Mouse (Mus musculus): Measurements from ENCODE around the gene Patj. TPM values are rescaled to one million over a fixed set of nuclear protein-coding genes. Genes with fewer than 3 reads are reported as not detected.
"Not testable (repeated sequence)": the region's sequence is repeated elsewhere in the genome, so short reads cannot be mapped to it uniquely, and the experiment has no call there.

Patj gene
- polyA plus RNA-seq, 1 experiment from 2014 or later, result 20.0 TPM

DNA sequence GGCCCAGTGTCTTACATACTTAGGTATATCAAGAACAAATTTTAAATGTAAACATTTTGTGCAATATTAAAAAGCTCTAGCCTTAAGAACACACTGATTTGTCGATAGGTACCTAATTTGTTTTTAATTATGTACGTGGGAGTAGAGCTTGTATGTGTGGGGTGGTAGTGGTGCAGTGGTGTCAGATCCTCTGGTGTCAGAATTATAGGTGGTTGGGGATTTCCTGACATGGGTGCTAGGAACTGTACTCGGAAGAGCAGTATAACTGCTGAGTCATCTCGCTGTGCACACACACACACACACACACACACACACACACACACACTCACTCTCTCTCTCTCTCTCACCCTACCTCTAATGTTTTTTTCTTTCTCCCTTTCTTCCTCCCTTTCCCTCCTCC is 12.9 kb downstream of the Patj start:
- 96% methylated on average over 4 of the region's 4 CpGs for whole genome bisulfite sequencing
- Histone ChIP-seq H3K9me3 (replicated peaks) (no peaks in the 10 kb centered on the region), H3K27me3 (ENCODE audit: low read depth, poor library complexity, severe bottlenecking) (no peaks in the 10 kb centered on the region), H3K27ac (no peak overlapping the region), H3K4me3 (no peak overlapping the region), H3K36me3 (peaks cover 10% of the 10 kb centered on the region; the same call in 1 of the 2 replicates), H3K4me1 (no peaks in the 10 kb centered on the region)
- DNase-seq (ENCODE audit: low spot score), result no peak

DNA sequence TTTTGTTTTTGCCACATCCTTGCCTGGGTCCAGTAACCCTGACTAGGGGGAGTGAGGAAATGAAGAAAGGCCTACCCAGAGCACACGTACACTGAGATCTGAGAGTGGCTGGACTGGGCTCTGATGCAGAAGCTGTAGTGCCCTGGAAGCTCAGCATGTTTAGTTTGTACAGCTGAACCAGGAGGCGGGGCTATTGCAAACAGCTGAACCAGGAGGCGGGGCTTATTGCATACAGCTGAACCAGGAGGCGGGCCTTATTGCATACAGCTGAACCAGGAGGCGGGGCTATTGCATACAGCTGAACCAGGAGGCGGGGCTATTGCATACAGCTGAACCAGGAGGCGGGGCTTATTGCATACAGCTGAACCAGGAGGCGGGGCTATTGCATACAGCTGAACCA is 19.6 kb downstream of the Patj start:
- H3K9me3 ChIP-seq (replicated peaks); H3K27ac ChIP-seq; H3K4me3 ChIP-seq; H3K27me3 ChIP-seq (ENCODE audit: low read depth, poor library complexity, severe bottlenecking); H3K4me1 ChIP-seq; DNase-seq (ENCODE audit: low spot score): not testable (repeated sequence)
- 93% methylated on average over 8 of the region's 8 CpGs for WGBS
- peaks cover 18% of the 10 kb centered on the region for H3K36me3 ChIP-seq

DNA sequence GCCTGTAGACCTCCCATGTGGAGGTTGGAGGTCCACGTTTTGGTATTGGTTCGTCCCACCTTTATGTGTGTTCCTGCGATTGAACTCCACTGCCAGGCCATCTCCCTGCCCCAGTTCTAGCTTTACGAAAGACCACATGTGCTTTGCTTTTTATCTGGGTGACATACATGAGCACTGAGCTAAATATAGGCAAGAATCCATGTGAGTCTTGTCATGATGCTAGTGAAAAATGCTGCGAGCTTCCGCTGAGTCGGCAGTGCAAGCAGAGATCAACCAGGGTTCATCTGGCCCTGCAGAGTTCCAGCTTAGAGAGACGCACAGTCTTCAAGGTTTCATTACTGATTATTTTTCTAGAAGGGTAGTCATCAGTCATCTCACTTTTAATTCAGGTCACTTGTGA is 32.8 kb downstream of the Patj start:
- no peak overlapping the region for H3K27ac ChIP-seq
- H3K27me3 ChIP-seq (ENCODE audit: low read depth, poor library complexity, severe bottlenecking), result no peaks in the 10 kb centered on the region
- no peaks in the 10 kb centered on the region for H3K9me3 ChIP-seq (replicated peaks)
- no peak for DNase-seq (ENCODE audit: low spot score)
- no peak overlapping the region for H3K4me3 ChIP-seq
- peaks cover 18% of the 10 kb centered on the region; the same call in 1 of the 2 replicates for H3K36me3 ChIP-seq
- H3K4me1 ChIP-seq, result peaks cover 3% of the 10 kb centered on the region; the same call in 1 of the 2 replicates
- 91% methylated on average over 8 of the region's 8 CpGs for WGBS

DNA sequence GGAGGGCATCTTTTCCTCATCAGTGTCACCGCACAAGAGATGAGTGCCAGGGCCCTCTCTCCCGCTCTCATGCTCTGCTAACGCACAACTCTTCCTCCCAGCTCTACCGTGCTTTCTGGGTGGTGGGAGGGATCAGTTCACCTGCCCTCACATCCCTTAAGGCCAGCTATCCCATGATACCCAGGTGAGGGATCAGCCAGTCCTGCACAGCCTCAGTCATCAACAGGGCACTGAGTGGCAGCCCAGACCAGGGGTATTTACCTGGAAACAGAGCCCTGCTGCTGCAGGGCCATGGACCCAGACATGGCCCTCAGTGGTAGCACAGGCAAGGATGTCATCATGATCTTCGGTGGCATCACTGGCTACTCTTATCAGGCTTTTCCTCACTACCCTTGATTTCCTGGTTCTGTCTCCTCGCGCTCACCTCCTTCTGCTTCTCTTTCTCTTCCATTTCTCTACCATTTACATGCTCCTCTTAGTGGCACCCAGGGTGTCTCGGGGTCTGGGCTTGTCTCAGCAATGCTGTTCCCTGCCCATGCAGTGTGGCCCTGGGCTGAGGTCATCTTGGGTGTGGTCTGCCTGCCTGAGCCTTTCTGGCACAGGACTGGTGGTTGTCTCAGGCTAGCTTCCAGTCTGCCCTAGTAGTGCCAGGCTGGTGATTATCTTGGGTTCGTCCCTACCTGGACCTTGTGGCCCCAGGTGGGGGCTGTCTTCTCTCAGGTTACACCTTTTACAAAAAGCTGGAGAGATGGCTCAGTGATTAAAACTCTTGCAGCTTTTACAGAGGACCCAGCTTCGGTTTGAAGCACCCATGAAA is 40.3 kb downstream of the Patj start:
- no peaks in the 10 kb centered on the region for H3K27me3 ChIP-seq (ENCODE audit: low read depth, poor library complexity, severe bottlenecking)
- no peak overlapping the region for H3K27ac ChIP-seq
- H3K9me3 ChIP-seq (replicated peaks), result no peaks in the 10 kb centered on the region
- 0 out of 2 replicates have a peak, but pooled peaks cover 11% of the 10 kb centered on the region for H3K36me3 ChIP-seq
- 92% methylated on average over 10 of the region's 10 CpGs for WGBS
- no peak overlapping the region for H3K4me3 ChIP-seq
- no peak for DNase-seq (ENCODE audit: low spot score)
- peaks cover 25% of the 10 kb centered on the region for H3K4me1 ChIP-seq

DNA sequence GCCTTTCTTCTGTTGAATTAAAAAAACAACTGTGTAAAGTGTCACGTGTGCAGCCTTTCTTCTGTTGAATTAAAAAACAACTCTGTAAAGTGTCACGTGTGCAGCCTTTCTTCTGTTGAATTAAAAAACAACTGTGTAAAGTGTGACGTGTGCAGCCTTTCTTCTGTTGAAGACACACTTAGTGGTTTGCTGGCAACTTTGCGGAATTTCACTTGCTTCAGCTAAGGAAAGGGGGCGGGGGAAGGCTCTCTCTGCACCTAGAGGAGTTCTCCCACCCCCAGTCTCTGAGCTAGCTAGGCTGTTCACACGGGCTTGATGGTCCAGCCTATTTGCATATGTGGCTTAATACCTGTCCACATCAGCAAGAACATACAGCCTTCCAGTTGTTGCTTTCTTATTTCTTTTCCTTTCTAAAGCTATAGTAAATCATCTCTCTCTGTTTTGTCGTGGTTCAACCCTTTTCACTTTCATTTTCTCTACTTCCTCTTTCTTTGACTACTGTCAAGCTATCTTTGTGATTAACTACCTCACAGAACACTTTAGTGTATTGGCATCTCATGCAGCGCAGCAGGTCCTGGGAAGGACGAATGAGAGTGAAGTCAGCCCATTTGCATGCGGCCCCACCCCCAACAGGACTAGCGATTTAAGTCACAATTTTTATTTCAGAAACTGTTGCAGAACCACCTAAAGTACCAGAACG is 41.2 kb downstream of the Patj start:
- no peaks in the 10 kb centered on the region for H3K27me3 ChIP-seq (ENCODE audit: low read depth, poor library complexity, severe bottlenecking)
- H3K36me3 ChIP-seq, result 0 out of 2 replicates have a peak, but pooled peaks cover 6% of the 10 kb centered on the region
- no peak overlapping the region for H3K4me3 ChIP-seq
- WGBS, result 79% methylated on average over 12 of the region's 12 CpGs
- no peaks in the 10 kb centered on the region for H3K9me3 ChIP-seq (replicated peaks)
- no peak overlapping the region for H3K27ac ChIP-seq
- no peak for DNase-seq (ENCODE audit: low spot score)
- H3K4me1 ChIP-seq, result peaks cover 25% of the 10 kb centered on the region

DNA sequence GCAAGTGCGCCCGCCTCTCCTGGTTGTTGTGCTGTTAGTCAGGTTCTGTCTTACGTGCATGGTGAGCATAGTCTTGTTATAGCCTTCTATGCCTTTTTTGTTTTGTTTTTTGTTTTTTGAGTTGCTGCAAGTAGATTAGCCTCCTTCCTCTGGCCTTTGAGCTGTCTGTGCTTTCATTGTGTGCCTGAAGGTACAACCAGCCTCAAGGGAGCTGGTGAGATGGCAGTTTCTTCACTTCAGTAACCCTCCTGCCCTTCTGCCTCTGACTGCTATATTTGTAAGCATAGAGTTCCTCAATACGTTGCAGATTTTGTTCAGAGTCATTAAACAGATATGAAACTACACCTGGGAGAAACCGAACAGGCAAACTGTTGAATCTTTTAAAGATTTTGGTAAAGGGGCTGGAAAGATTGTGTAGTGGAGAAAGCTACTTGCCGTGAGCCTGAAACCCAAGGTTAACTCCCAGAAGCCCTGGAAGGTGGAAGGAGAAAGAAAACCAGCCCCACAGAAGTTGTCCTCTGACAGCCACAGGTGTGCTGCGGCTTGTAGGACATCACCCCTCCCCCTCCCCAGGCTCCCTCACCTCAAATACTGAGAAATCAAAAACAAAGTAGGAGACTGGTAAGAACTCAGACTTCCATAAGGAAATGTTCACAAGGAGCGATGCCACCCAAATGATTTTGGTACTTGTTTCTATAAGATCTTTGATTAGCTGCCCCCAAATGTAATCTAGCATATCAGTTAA is 43.8 kb downstream of the Patj start:
- Histone ChIP-seq H3K27me3 (ENCODE audit: low read depth, poor library complexity, severe bottlenecking) (no peaks in the 10 kb centered on the region), H3K4me3 (no peak overlapping the region), H3K36me3 (no peaks in the 10 kb centered on the region), H3K27ac (no peak overlapping the region), H3K9me3 (replicated peaks) (no peaks in the 10 kb centered on the region), H3K4me1 (peaks cover 25% of the 10 kb centered on the region)
- DNase-seq (ENCODE audit: low spot score), result no peak
- WGBS, result 89% methylated on average over 8 of the region's 8 CpGs

DNA sequence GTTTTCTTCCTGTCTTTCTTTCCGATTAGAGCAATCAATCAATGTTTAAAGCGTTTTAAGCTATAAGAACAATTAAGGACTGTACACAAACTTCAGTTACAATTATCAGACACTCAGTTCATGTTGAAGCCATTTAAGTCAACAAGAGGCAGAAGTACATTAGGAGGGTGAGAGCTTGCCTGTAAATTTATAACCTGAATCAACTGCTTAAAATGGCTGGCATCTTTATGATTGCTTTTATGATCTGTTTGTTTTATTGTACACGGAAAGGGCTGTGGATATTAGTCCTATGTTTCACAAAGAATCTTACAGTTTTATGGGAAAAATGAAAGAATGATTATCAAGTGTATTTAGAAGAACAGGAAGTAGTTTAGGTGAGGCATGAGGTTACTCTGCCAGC is 45.7 kb downstream of the Patj start:
- WGBS, result 62% methylated on average over 3 of the region's 3 CpGs
- Histone ChIP-seq H3K4me1 (peaks cover 22% of the 10 kb centered on the region), H3K27me3 (ENCODE audit: low read depth, poor library complexity, severe bottlenecking) (no peaks in the 10 kb centered on the region), H3K27ac (no peak overlapping the region), H3K36me3 (no peaks in the 10 kb centered on the region), H3K9me3 (replicated peaks) (no peaks in the 10 kb centered on the region), H3K4me3 (no peak overlapping the region)
- DNase-seq (ENCODE audit: low spot score), result no peak

DNA sequence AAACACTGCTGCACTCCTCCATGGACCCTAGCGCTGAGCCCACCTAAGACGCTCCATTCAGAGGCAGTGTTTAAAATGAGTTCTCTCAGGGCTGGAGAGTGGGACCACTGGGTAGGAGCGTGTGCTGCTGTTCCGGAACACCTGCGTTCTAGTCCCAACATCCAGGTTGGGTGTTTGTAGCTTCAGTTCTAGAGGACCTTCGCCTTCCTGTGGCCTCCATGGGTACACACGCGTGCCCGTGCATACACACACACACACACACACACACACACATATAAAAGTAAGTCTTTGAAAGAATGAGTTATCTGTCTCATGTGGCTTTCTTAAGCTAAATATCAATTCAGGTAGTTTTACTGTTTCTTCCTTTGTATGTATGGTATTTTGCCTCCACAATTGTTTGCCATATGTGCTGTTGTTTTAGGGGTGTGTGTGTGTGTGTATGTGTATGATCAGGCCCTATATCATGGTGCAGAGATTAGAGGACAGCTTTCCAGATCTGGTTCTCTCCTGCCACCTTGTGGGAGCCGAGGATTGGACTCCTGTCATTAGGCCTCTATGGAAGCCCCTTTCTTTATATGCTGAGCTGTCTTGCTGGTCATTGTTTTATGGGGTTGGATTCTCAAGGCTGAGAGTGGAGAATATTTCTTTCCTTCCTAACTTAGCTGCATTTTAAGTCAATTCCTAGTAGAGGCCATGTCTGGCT is 49.0 kb downstream of the Patj start:
- H3K4me1 ChIP-seq, result peaks cover 13% of the 10 kb centered on the region
- peak; percentile 57 for DNase-seq (ENCODE audit: low spot score)
- H3K27ac ChIP-seq, result no peak overlapping the region
- no peaks in the 10 kb centered on the region for H3K36me3 ChIP-seq
- H3K27me3 ChIP-seq (ENCODE audit: low read depth, poor library complexity, severe bottlenecking), result no peaks in the 10 kb centered on the region
- 91% methylated on average over 10 of the region's 10 CpGs for WGBS
- H3K9me3 ChIP-seq (replicated peaks), result no peaks in the 10 kb centered on the region
- no peak overlapping the region for H3K4me3 ChIP-seq

DNA sequence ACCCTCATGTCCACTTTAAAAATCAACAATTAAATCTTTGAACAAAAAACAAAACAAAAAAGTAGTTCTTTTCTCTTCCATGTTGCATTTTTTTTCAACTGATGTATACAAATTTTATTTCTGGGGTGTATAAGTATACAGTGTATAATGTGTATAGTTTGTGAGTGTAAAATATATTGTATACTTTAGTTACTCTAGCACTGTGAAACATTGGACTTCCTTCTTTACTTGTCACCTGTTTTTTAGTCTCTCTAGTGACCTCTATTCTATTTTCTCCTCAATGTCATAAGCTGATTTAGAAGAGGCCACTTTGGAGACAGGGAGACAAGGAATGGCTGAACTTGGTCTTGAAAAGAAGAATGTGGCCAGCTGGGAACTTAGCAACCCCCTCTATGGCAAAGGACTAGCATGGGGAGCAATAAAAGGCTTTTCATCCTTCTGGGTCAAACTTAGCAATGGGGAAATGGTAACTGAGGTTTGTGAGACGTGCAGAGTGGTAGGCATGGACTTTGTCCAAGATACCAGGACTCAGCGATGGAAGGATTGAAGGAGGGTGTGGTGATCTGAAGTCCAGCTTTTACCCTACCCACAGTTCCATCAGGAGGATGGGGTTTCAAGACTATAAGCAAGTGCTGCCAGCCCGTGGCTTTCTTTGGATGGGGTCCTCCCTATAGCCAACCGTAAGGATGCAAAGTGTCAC is 54.1 kb downstream of the Patj start:
- peaks cover 22% of the 10 kb centered on the region for H3K4me1 ChIP-seq
- no peak for DNase-seq (ENCODE audit: low spot score)
- 57% methylated on average over 4 of the region's 4 CpGs for WGBS
- peaks cover 3% of the 10 kb centered on the region; the same call in 1 of the 2 replicates for H3K36me3 ChIP-seq
- no peak overlapping the region for H3K4me3 ChIP-seq
- no peak overlapping the region for H3K27ac ChIP-seq
- H3K27me3 ChIP-seq (ENCODE audit: low read depth, poor library complexity, severe bottlenecking), result no peaks in the 10 kb centered on the region
- H3K9me3 ChIP-seq (replicated peaks), result no peaks in the 10 kb centered on the region

DNA sequence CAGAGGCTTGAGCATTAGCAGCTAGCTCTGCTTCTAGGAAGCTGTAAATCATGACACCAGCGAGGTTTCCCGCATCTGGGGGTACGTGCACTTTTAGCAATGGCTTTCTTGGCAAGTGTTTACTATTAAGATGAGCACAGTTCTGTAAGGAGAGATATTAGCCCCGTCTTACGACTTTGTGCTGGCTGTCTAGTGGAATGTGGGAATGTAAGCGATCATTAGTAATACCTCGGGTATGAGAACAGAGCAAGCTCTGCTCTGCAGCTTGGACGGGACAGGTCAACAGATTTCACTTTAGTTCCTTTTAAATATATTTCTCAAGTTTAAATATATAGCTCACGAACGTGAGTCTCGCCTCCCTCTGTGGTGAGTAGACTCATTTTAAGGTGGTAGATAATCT is 54.7 kb downstream of the Patj start:
- Histone ChIP-seq H3K27me3 (ENCODE audit: low read depth, poor library complexity, severe bottlenecking) (no peaks in the 10 kb centered on the region), H3K27ac (no peak overlapping the region), H3K9me3 (replicated peaks) (no peaks in the 10 kb centered on the region), H3K36me3 (peaks cover 3% of the 10 kb centered on the region; the same call in 1 of the 2 replicates), H3K4me3 (no peak overlapping the region), H3K4me1 (peaks cover 22% of the 10 kb centered on the region)
- DNase-seq (ENCODE audit: low spot score), result no peak
- WGBS, result 48% methylated on average over 11 of the region's 11 CpGs

DNA sequence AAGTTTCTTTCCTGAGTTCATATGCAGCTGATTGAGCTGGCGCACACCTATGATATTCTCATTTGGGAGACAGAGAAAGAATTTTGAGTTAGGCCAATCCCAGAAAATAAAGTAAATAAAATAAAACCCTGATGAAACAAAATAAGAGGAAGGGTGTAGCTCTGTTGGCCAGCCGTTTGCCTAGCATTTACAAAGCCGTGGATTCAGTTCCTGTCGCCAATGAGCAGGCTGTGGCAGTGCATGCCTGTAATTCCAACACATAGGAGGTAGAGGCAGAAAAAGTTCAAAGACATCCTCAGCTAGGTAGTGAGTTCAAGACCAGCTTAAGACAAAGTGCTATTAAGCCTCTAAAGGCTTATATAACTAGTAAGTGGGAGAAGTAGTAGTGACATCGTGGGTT is 55.2 kb downstream of the Patj start:
- no peak for DNase-seq (ENCODE audit: low spot score)
- Histone ChIP-seq H3K27ac (no peak overlapping the region), H3K27me3 (ENCODE audit: low read depth, poor library complexity, severe bottlenecking) (no peaks in the 10 kb centered on the region), H3K9me3 (replicated peaks) (no peaks in the 10 kb centered on the region), H3K4me3 (no peak overlapping the region), H3K36me3 (peaks cover 3% of the 10 kb centered on the region; the same call in 1 of the 2 replicates), H3K4me1 (peaks cover 22% of the 10 kb centered on the region)
- 81% methylated on average over 5 of the region's 5 CpGs for WGBS

DNA sequence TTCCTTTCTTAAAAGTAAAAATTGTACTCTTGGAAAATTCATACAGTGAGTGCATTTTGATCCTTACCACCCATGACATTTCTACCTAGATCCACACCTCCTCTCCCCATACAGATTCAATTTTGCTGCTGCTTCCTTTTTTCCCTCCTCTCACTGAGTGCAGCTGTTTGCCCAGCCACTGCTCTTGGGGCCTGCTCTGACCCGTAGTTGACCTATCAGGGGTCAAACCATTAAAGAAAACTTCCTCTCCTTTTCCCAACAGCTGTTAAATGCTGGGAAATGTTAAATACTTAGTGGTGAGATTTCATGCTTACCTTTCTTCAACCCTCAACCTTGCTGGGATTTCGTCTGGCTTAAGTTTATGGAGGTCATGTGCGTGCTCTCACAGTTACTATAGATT is 55.7 kb downstream of the Patj start:
- Histone ChIP-seq H3K9me3 (replicated peaks) (no peaks in the 10 kb centered on the region), H3K27me3 (ENCODE audit: low read depth, poor library complexity, severe bottlenecking) (no peaks in the 10 kb centered on the region), H3K4me1 (peaks cover 22% of the 10 kb centered on the region), H3K36me3 (peaks cover 3% of the 10 kb centered on the region; the same call in 1 of the 2 replicates), H3K4me3 (no peak overlapping the region), H3K27ac (0 out of 2 replicates have a peak overlapping the region, but pooled peaks have one; percentile 25)
- no peak for DNase-seq (ENCODE audit: low spot score)
- WGBS, result 35% methylated on average over 3 of the region's 3 CpGs

Measured in limb, embryonic 10.5 days (tissue).